Mouse (Mus musculus): ENCODE results near the gene Sphkap. TPM values are rescaled to one million over a fixed set of nuclear protein-coding genes. Genes with fewer than 3 reads are reported as not detected.
A peak's percentile ranks its signal among the peaks of the same experiment; 100 is the strongest.

Gene Sphkap
- total RNA-seq (2021) = 100 to 1,000 TPM; 210 to 246 TPM
- long read RNA-seq, experiment 1, full-length matches to known transcripts = 14 of 72 reads
- long read RNA-seq, experiment 1, partial matches to known transcripts = 20 of 72 reads
- long read RNA-seq, experiment 1, other reads (novel, unspliced or antisense) = 38 of 72 reads
- long read RNA-seq, experiment 2, full-length matches to known transcripts = 16 of 64 reads
- long read RNA-seq, experiment 2, partial matches to known transcripts = 19 of 64 reads
- long read RNA-seq, experiment 2, other reads (novel, unspliced or antisense) = 29 of 64 reads

DNA sequence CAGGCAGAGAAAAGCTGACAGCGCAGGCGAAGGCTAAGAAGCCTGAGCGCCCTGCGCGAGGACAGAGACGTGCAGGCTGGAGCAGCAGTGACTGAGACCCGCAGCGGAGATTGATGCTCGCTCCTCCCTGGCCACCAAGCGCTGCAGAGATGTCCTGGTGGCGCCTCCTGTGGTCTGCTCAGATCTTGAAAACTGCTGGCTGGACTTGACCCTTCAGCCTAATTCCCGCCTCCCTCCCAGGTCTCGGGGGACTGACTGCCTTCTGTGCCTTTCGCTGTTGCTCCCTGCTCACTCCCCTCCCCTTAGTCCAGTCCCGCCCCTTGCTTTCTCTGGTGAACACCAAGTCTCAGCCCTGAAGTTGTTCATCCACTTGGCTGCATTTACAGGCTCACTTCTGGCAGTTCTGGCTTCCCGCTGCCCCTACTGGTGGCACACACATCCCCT is at the start of gene Sphkap:
Gene Sphkap, minus strand, starts transcription at position 180 of the 444 bp plus-strand sequence.
- peak; percentile 55 to 65 for DNase-seq (ENCODE audit: low spot score in 2 of 2)
- intact Hi-C loops (cut with DNase I) = loop anchor here (5.0 to 10.0 kb wide), 3 partner anchors 147 to 309 kb away; no protein-coding TSS in a partner anchor

DNA sequence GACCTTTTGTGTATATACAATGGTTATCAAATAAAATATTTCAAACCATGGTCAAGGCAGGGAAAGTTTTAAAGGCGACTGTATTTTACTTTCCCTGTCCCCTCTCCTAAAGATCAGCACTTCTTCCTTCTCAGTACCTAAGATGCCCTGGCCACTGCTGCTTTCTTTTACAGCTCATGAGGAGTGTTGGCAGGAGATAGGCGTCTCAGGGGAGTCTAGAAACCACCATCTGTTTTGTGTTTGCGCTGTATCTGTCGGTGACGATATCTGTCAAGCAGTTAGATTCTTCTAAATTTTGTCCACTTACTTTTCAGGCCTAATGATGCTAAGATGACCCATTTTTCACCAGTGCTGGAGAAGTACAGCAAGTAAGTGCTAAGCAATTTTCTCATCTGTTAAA is 43.3 kb upstream of the Sphkap start:
- intact Hi-C loops (cut with DNase I) = no loop called here
- DNase-seq (ENCODE audit: low spot score in 2 of 2) = no peak

DNA sequence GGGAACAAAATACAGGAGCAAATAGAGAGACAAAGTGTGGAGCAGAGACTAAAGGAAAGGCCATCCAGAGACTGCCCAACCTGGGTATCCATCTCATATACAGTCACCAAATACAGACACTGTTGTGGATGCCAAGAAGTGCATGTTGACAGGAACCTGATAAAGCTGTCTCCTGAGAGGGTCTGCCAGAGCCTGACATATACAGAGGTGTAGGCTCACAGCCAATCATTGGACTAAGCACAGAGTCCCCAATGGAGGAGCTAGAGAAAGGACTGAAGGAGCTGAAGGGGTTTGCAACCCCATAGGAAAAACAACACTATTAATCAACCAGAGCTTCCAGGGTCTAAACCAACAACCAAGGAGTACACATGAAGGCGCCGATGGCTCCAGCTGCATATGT is 32.4 kb upstream of the Sphkap start:
- no peak for DNase-seq (ENCODE audit: low spot score in 2 of 2)
- intact Hi-C loops (cut with DNase I) = no loop called here

DNA sequence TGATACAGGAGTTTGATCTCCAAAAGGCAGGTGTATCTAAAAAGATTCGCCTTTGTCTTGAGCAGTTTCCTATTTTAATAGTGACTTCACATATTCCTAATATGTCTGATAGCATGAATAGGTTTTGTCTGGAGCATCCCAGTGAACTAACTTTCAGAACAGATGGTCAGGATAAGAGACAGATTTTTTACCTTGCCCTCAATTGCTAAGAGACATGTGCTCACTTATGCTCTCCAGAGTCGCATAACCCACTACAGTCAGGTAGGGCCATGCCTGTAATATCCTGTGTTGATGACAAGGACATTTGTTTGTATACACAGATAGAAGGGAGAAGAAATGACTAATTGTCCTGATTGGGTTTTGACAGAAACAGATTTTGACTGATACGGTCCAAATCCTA is 25.9 kb upstream of the Sphkap start:
- no peak for DNase-seq (ENCODE audit: low spot score in 2 of 2)
- intact Hi-C loops (cut with DNase I) = no loop called here

DNA sequence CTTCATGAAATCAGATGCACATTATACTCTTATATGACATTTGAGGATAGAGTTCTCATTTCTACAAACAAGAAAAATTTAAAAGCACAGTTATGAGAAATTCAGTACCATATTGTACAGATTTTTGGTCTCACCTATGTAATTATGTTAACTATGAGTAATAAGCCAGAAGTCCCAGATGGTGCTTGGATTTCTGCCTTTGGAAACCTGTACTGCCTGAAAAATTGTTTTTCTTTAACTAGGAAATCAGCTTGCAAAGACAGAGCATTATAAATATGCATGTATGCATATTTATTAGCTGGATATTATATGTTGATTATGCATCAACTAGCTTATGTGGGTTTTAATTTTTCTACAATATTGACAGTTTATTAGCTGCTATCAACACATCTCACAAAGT is 21.9 kb upstream of the Sphkap start:
- no peak for DNase-seq (ENCODE audit: low spot score in 2 of 2)
- intact Hi-C loops (cut with DNase I) = no loop called here

DNA sequence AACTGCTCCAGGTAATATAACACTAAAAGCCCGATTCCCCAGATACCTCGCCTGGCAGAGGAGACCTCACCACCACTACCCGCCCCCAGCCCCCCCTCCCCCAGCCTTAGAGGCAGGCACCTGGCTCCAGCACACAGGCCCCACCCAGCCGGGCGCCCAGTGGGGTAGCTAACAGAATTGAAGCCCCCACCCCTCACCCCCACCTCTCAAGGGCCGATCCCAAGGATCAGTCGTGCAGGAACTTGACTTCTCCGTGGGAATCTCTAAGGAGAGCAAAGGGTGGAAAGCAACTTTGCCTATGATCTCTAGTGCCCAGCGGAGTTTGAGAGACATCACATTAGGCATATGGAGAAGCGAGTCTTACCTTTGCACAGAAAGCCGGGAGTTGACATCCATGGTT is 384 bp downstream of the Sphkap start:
- DNase-seq (ENCODE audit: low spot score in 2 of 2) = no peak

DNA sequence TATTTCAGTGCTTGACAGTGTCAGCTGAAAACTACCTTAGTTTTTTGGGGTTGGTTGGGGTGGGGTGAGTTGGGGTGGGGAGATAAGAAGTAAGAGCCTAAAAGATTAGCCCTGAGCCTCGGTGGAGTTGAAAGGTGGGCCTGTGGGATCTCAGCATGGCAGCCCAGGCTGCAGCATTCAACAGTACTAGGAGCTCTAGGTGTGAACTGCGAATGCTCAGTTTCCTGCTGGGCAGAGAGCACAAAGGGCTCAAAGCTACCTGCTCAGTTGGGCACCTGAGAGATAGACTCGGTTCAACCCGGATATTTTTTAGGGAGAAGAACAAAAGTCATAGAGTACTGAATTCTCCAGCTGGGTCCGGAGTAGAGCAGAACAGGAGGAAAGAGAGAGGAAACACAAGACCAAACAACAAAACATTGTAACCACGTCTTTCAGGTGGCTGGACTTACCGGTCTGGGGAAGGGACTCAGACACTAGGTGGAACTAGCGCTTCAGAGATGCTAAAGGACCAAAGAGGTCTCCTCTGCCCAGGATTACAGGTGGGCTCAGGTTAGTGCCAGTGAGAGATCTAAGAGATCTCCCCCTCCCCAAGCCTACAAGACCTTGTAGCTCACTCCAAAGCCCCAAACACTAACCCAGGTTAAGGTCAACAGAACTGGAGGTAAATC is 984 bp downstream of the Sphkap start:
- DNase-seq (ENCODE audit: low spot score in 2 of 2) = no peak

More for the DNA sequence above, 384 bp downstream of the Sphkap start:
- intact Hi-C loops (cut with DNase I) = loop anchor here (5.0 to 10.0 kb wide), 3 partner anchors 147 to 310 kb away; no protein-coding TSS in a partner anchor

DNA sequence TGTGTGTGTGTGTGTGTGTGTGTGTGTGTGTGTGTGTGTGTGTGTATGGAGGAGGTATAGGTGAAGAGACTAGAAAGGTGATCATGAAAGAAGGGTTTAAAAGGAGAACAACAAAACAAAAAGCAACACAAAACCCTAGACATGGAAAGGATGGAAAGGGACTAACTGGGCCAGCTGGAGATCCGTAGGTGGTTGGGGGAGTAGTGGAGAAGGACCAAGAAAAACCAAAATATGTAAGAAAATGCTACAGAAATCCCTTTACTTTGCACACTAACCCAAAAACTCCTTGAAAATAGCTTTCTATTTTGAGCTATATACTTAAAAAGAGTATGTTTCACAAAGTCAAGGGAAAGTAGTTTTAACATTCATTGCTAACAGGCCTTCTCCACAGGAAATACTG is 6.9 kb downstream of the Sphkap start:
- DNase-seq (ENCODE audit: low spot score in 2 of 2) = no peak
- intact Hi-C loops (cut with DNase I) = loop anchor here (10.0 kb wide), 1 partner anchor 154 kb away; no protein-coding TSS in a partner anchor

More for the DNA sequence above, 984 bp downstream of the Sphkap start:
- intact Hi-C loops (cut with DNase I) = loop anchor here (5.0 to 10.0 kb wide), 3 partner anchors 148 to 310 kb away; no protein-coding TSS in a partner anchor

DNA sequence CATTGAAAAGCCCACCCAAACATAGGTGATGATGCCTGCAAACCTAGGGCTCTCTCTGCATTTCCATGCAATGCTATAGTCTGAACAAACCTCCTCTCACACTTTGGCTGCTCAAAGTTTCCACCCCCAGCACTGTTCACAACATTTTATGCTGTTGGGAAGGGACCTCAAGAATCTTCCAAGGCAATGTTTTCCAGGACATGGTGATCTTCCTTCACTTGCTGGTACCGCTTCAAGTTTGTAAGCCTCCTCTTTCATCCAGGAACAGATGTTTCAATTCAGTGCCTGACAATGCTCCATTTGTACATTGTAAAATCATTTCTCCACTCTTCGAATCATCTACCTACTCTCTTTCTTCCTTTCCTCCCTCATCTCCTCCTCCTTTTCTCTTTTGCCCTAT is 11.7 kb downstream of the Sphkap start:
- intact Hi-C loops (cut with DNase I) = no loop called here
- DNase-seq (ENCODE audit: low spot score in 2 of 2) = no peak

DNA sequence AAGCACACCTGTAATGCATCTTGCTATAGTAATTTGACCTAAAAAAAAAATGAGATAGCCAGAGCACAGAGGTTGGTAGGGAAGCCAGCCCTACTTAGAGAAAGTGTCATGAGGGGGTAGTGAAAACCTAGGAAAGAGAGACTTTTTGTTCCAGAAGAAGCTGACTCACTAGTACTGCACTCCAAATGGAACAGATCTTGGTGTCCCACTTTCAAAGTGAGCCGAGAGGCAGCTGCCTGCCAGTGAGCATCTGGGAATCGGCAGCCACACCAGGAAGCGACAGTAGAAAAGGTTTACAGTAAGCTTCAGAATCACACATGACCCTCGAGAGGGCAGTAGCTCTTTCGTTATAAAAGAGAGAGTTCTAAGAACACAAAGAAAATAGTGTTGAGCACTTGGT is 12.4 kb downstream of the Sphkap start:
- intact Hi-C loops (cut with DNase I) = no loop called here
- DNase-seq (ENCODE audit: low spot score in 2 of 2) = peak in 1 of 2 experiments; percentile 69

DNA sequence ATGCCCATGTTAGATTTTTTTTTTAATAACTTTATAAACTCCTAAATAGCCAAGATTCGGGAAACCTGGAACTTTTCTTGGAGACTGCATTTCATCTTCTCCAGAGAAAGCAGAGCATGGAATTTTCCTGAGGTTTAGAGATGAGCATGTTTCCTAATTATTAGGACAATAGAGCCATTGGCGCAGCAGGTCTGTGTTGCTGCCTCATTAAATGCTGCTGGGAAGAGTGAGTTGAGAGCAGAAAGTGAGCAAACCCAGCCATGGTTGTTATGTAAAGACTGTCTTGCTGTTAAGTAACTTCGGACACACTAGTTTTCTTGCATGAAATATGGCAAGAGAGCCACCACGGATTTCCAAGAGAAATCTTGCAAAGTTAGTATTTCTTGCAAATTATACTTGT is 18.6 kb downstream of the Sphkap start:
- intact Hi-C loops (cut with DNase I) = no loop called here
- no peak for DNase-seq (ENCODE audit: low spot score in 2 of 2)

DNA sequence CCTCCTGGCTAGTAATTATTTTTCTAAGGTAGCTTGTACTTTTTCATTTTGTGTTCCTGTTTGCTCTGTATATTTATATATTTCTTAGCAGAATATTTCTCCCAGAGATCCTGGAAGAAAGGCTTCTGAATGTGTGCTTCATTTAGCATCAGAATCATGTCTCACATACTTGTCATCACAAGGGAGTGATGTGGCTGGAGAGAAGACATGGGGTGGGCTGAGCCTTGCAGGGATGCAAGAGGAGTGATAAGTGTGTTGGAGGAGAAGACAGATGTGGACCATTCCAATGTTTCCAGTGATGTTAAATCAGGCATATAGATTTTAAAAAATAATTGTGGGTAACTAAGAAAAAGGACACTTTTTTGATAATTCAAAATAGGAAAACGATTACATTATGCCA is 30.6 kb downstream of the Sphkap start:
- intact Hi-C loops (cut with DNase I) = no loop called here
- DNase-seq (ENCODE audit: low spot score in 2 of 2) = no peak

DNA sequence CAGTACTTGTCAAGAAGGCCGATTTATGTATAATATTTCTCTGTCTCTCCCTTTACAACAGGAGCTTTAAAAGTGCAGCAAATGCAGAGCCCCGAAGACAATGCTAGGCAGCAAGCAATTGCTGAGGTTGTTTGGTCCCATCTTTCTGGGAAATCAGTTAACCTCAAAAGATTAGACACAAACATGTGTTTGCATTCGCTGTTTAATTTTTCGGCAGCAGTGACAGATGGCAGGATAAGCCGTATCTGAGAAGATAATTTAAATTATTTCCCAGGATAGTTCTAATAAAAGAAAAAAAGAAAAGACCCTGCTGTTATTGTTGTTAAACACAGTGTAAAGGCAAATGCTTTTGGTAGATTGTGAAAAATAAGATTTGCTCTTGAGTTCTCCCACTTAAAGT is 41.5 kb downstream of the Sphkap start:
- intact Hi-C loops (cut with DNase I) = no loop called here

DNA sequence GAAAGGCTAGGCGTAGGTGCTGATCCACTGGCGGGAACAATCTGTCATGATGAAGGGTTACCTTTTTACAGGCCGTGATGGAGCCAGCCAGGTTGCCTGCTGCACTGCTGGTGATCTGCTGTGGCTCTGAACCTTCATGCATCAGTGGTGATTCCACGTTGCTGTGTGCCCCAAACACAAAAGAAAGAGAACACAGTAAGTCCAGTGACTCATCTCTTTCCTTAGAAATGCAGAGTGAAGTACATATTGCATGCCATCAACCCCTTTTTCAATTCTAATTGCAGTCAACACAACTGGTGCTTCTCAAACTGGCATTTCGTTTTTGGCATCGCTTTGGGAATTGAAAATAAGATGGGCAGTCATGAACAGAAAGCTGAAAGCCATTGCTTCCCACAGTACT is 45.8 kb downstream of the Sphkap start:
- intact Hi-C loops (cut with DNase I) = no loop called here
- no peak for DNase-seq (ENCODE audit: low spot score in 2 of 2)

More for the DNA sequence above, 41.5 kb downstream of the Sphkap start:
- no peak for DNase-seq (ENCODE audit: low spot score in 2 of 2)

DNA sequence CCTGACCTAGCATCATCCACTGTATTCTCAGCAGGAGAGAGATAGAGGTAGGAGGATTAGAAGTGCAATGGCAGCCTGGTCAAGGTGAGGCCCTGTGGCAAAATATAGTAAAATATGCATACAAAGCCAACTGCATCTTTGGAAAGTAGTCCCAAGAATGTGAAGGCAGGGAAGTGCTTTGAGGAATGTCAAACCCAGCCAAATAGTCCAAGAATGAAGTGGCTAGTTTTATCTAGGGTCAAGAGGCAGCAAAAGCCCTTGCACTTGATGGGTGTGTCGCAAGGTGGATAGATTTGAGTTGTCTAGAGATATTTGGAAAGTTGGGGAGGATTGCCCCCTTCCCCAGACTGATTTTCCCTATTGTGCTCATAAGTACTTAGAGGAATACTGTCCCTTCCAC is 61.5 kb downstream of the Sphkap start:
- no peak for DNase-seq (ENCODE audit: low spot score in 2 of 2)
- intact Hi-C loops (cut with DNase I) = no loop called here

DNA sequence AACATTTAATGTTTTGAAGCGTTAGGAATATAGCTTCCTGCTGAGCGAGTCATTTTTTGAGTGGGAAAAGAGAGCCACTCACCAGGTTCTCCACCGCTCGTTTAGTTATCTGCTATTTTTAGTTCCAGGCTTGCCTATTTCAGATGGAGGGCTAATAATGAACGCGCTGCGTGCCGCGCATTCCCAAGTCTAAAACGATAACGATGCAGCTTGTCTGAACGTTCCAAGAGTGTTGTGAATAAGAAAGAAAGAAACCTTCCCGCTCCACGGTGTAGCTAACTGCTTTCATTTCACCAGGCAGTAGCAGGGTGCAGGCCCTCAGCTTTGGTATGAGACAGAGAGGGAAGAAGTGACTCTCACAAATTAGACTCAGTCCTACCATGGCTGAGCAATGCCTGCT is 62.4 kb downstream of the Sphkap start:
- peak in 1 of 2 experiments; percentile 38 for DNase-seq (ENCODE audit: low spot score in 2 of 2)
- intact Hi-C loops (cut with DNase I) = no loop called here

DNA sequence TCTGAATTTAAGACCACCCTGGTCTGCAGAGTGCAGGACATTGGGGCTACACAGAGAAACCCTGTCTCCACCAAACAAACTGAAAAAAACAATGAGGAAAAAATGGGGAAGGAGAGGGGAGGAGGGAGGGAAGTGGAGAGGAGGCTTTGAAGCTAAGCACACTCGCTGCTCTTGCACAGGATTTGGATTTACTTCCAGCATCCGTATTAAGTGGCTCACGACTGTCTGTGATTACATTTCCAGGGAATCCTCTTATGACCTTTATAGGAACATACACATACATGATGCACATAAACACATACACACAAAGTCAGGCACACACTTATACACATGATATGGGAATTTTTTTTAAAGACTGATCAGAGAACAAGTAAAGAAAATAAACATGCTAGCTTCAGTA is 62.9 kb downstream of the Sphkap start:
- intact Hi-C loops (cut with DNase I) = no loop called here
- DNase-seq (ENCODE audit: low spot score in 2 of 2) = no peak

DNA sequence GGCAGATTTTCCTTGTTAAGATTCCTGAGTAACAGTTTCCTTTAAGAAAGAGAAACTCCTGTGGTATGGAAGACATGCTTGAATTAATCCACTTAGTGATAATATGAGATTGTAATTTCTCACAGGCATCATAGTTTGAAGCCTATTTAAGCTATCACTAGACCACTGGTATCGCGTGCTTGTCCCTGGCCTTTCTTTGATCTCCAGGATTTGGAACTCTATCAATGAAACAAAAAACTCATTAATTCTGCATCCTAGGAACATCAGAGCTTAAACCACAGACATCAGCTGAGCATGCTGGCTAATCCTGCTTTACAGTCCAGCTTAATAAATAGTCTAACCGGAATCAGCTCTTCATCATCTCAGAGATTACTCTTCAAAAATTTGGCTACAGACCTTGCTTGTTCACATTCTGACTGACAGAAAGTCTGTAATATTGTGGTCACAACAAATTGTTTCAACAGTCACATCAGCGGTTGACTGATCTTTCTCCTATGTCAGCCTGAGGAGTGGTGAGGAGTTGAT is 65.2 kb downstream of the Sphkap start:
- intact Hi-C loops (cut with DNase I) = no loop called here
- no peak for DNase-seq (ENCODE audit: low spot score in 2 of 2)

DNA sequence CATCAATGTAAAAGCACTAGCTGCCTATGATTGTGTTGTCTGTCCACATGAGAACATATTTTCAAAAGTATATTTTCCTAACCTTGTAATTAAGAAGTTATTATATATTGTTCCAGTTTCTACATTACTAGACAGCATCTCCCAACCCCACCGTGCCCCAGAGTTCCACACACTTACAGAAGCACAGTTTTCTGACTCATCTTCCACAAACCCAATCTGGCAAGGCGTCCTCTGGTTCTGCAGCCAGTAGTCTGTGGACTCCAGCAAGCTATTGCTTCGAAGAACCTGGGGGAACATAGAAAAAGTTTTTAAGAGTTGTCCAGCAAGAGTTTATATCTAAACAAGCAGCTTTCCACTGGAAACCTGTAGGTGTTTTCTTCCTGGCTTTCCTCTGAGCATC is 68.6 kb downstream of the Sphkap start:
- no peak for DNase-seq (ENCODE audit: low spot score in 2 of 2)
- intact Hi-C loops (cut with DNase I) = no loop called here

DNA sequence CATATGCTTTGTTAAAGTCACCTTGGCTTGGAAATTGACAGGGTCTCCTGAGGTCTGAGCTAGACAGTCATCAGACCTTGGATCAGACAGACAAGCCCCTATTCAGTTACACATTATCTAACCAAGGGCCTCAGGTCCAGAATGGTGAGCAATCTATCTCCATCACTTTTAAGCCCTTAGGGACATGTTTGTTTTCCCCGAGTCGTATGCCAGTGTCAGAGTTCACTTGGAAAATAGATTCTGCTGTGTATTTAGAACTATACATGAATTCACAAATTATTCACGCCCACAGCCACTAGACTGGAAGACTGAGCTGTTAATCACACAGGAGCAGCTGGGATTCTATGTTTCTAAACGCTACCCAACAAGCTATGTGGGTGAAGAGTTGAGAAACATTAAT is 91.1 kb downstream of the Sphkap start:
- intact Hi-C loops (cut with DNase I) = no loop called here
- DNase-seq (ENCODE audit: low spot score in 2 of 2) = no peak

DNA sequence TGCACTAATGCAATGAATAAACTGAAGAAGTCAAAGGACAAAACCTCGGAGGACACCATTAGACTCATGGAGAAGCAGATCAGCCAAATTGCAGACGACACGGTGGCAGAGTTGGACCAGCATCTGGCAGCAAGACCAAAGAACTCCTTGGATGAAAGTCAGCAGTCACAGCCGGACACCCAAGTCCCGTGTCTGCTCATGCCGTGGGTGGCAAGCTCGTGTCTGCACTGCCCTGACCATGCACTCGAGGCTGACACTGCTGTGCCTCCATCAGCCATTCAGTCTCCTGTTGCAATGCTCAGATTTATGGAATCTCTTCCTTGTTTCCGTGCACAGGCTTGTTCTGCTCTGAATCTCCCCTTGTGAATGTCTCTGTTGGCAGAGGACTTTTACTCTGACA is 92.9 kb downstream of the Sphkap start:
- intact Hi-C loops (cut with DNase I) = no loop called here
- DNase-seq (ENCODE audit: low spot score in 2 of 2) = no peak
